Comparison of ENCODE assay signal across 18 mouse cellular contexts in the genomic region with DNA sequence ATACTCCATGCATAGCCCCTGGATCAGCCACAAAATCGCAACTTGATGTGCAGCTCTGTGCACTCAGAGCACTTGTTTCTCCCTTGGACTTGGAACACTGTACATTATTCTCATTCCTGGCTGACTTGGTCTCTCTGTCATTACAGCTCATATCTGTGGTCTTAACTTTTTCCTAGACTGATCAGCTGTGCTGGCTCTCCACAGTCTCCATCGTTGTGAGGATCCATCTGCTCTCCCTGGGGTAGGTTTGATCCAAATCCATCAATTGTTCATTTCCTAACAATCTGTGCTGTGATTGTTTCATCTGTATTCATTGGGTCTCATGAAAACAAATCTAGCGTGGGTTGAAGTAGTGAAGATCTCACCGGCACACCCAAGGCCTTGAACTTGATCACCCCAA. TPM values are rescaled to one million over a fixed set of nuclear protein-coding genes. Genes with fewer than 3 reads are reported as not detected.
A peak's percentile ranks its signal among the peaks of the same experiment; 100 is the strongest.
DNase-seq lines count a peak whose midpoint lies in the region; ATAC-seq and TF ChIP-seq lines count a peak whose summit lies in the region.
"Had no signal": no experiment of that assay in that cellular context is flagged by ENCODE, and none has a peak within 500 bp of the region (broad histone marks: within the 10 kb centered on the region; RNA-seq: fewer than 3 reads in every experiment).

No protein-coding gene starts in this region.

- WGBS in forebrain, postnatal 0 days, result 84% methylated on average over 4 of the region's 4 CpGs
- WGBS in forebrain, embryonic 15.5 days, result 81% methylated on average over 4 of the region's 4 CpGs
- 90% methylated on average over 4 of the region's 4 CpGs for WGBS in bone marrow, adult 2 months
- WGBS in small intestine, adult 2 months, result 85% methylated on average over 4 of the region's 4 CpGs

- TF ChIP-seq POLR2A in bone marrow, adult 2 months (IDR thresholded peaks at IDR 0.05; ENCODE audit: borderline replicate concordance, control insufficient read depth, low read depth, low read length), result no peak
- no peak for TF ChIP-seq POLR2A in small intestine, adult 2 months (IDR thresholded peaks at IDR 0.05; ENCODE audit: low read depth, low read length)

- H3K27ac ChIP-seq in forebrain, postnatal 0 days (ENCODE audit: low read depth, low read length), result no peak overlapping the region
- no peak overlapping the region for H3K27ac ChIP-seq in forebrain, embryonic 15.5 days (replicated peaks)
- peak overlapping the region; percentile 72; the same call in 1 of the 2 replicates for H3K27ac ChIP-seq in bone marrow, adult 2 months (ENCODE audit: control insufficient read depth, insufficient read depth, low read depth, low read length, poor library complexity)
- H3K27ac ChIP-seq in small intestine, adult 2 months (ENCODE audit: insufficient read depth, low read depth, low read length), result peak overlapping the region; percentile 57
- H3K27ac ChIP-seq: embryonic facial prominence, embryonic 12.5 days; hindbrain, embryonic 15.5 days had no signal

- no peak overlapping the region for H3K9ac ChIP-seq in forebrain, postnatal 0 days
- H3K9ac ChIP-seq in forebrain, embryonic 15.5 days (replicated peaks), result no peak overlapping the region
- H3K9ac ChIP-seq: embryonic facial prominence, embryonic 12.5 days; heart, embryonic 12.5 days; hindbrain, embryonic 15.5 days had no signal

- H3K4me1 ChIP-seq in forebrain, postnatal 0 days (ENCODE audit: insufficient read depth), result no peaks in the 10 kb centered on the region
- no peaks in the 10 kb centered on the region for H3K4me1 ChIP-seq in forebrain, embryonic 15.5 days
- peaks cover 3% of the 10 kb centered on the region for H3K4me1 ChIP-seq in bone marrow, adult 2 months (ENCODE audit: control insufficient read depth, insufficient read depth, low read length)
- H3K4me1 ChIP-seq in small intestine, adult 2 months (ENCODE audit: control insufficient read depth, insufficient read depth, insufficient read length, low read length), result no peaks in the 10 kb centered on the region; the same call in 1 of the 2 replicates
- H3K4me1 ChIP-seq: heart, embryonic 12.5 days; hindbrain, embryonic 15.5 days had no signal

- ATAC-seq in forebrain, postnatal 0 days, result peak; percentile 54
- no peak for ATAC-seq in forebrain, embryonic 15.5 days (replicated peaks)
- no peak for ATAC-seq in CD4-positive, CD25-positive, alpha-beta regulatory T cell, adult 4 months
- ATAC-seq: forebrain, embryonic 16.5 days had no signal

- H3K4me2 ChIP-seq in forebrain, postnatal 0 days (ENCODE audit: low read depth), result no peak overlapping the region
- no peak overlapping the region for H3K4me2 ChIP-seq in forebrain, embryonic 15.5 days (replicated peaks)
- H3K4me2 ChIP-seq: embryonic facial prominence, embryonic 12.5 days; heart, embryonic 12.5 days; hindbrain, embryonic 15.5 days had no signal

- H3K4me3 ChIP-seq in forebrain, postnatal 0 days (ENCODE audit: low read depth, low read length), result no peak overlapping the region
- H3K4me3 ChIP-seq in forebrain, embryonic 15.5 days, result no peak overlapping the region
- no peak overlapping the region for H3K4me3 ChIP-seq in bone marrow, adult 2 months (replicated peaks; ENCODE audit: control insufficient read depth, low read depth, low read length)
- H3K4me3 ChIP-seq in small intestine, adult 2 months (ENCODE audit: low read depth, low read length), result no peak overlapping the region
- H3K4me3 ChIP-seq: embryonic facial prominence, embryonic 12.5 days; heart, embryonic 12.5 days; hindbrain, embryonic 15.5 days had no signal

- no peaks in the 10 kb centered on the region for H3K36me3 ChIP-seq in forebrain, postnatal 0 days (ENCODE audit: insufficient read depth)
- no peaks in the 10 kb centered on the region for H3K36me3 ChIP-seq in forebrain, embryonic 15.5 days
- no peaks in the 10 kb centered on the region for H3K36me3 ChIP-seq in small intestine, adult 2 months (ENCODE audit: control insufficient read depth, insufficient read depth, low read length)
- H3K36me3 ChIP-seq: embryonic facial prominence, embryonic 12.5 days; heart, embryonic 12.5 days; hindbrain, embryonic 15.5 days had no signal

- no peaks in the 10 kb centered on the region for H3K27me3 ChIP-seq in forebrain, postnatal 0 days (ENCODE audit: insufficient read depth, low read length)
- no peaks in the 10 kb centered on the region for H3K27me3 ChIP-seq in forebrain, embryonic 15.5 days
- H3K27me3 ChIP-seq in small intestine, adult 2 months (ENCODE audit: control insufficient read depth, insufficient read depth, low read length), result no peaks in the 10 kb centered on the region
- H3K27me3 ChIP-seq: embryonic facial prominence, embryonic 12.5 days; heart, embryonic 12.5 days; hindbrain, embryonic 15.5 days had no signal

- no peak for TF ChIP-seq CTCF in forebrain, postnatal 0 days (IDR thresholded peaks at IDR 0.05; ENCODE audit: low read depth)
- no peak for TF ChIP-seq CTCF in bone marrow, adult 2 months (IDR thresholded peaks at IDR 0.05; ENCODE audit: control insufficient read depth, insufficient read depth, low read length)
- no peak for TF ChIP-seq CTCF in small intestine, adult 2 months (IDR thresholded peaks at IDR 0.05; ENCODE audit: extremely low read depth, insufficient read length, insufficient replicate concordance, low read depth, low read length)

- no peak for DNase-seq in forebrain, postnatal 0 days
- peak; percentile 15 for DNase-seq in layer of hippocampus, adult 9-10 months (ENCODE audit: low spot score)
- no peak for DNase-seq in ovary, postnatal 36 days (ENCODE audit: low spot score)
- DNase-seq: adrenal gland, adult 2 months; adrenal gland, postnatal 25 days; cerebellum, adult 11 months; cerebellum, adult 8-10 months; cerebellum, postnatal 14 days; embryo, embryonic 11 days; gastrocnemius, postnatal 25 days had no signal

- no peaks in the 10 kb centered on the region for H3K9me3 ChIP-seq in forebrain, postnatal 0 days (ENCODE audit: low read length)
- H3K9me3 ChIP-seq in forebrain, embryonic 15.5 days, result no peaks in the 10 kb centered on the region
- H3K9me3 ChIP-seq: embryonic facial prominence, embryonic 12.5 days; heart, embryonic 12.5 days; hindbrain, embryonic 15.5 days had no signal

RNA-seq across cellular contexts. Expression of gene Rpia, which starts 49.2 kb away (rescaled TPM):
- 19.6 and 22.6 TPM in 2 replicates for total RNA-seq in forebrain, postnatal 0 days (2014; rRNA removed)
- 0.73 and 1.2 TPM in 2 replicates for polyA plus RNA-seq in forebrain, postnatal 0 days (2015; fragmentation: Nextera tagmentation; extraction: Ambion mirVana)
- polyA plus RNA-seq in forebrain, embryonic 15.5 days (2015; fragmentation: Nextera tagmentation; extraction: Ambion mirVana), result 3.4 and 3.6 TPM in 2 replicates
- 65.3 and 78.5 TPM in 2 replicates for polyA plus RNA-seq in bone marrow, adult 2 months (2011; ENCODE audit: insufficient read depth, insufficient read length, low replicate concordance, missing spikeins)
- 7.3 and 12.9 TPM in 2 replicates for polyA plus RNA-seq in small intestine, adult 2 months (2012; rRNA removed)
- polyA plus RNA-seq in CD4-positive, CD25-positive, alpha-beta regulatory T cell, adult 4 months (2017; shearing (Covaris generic)), result 1 to 10 TPM; 6.1 to 8.2 TPM

Comparison
In these comparisons a context has a peak if more than half of its experiments do, and no peak if none do; other contexts are left out.
1. H3K27ac ChIP-seq: peak in bone marrow, adult 2 months (single experiment) and small intestine, adult 2 months (single experiment); none in forebrain, postnatal 0 days (single experiment) and forebrain, embryonic 15.5 days (single experiment).